Mouse (Mus musculus) yolk sac, embryonic 10.5 days (tissue): ENCODE measurements around the gene Gm12248.
A peak's percentile ranks its signal among the peaks of the same experiment; 100 is the strongest.

Experiments used
- DNase-seq: peaks from one replicate; pipeline ENCODE4 v3.0.0-alpha.2; 2017; ENCODE audit warnings: low spot score

Gene Gm12248

GRCm38 (mm10) chr11:58093021-58093528, at the start of gene Gm12248:
Gm12248 (minus strand) TSS chr11:58093134.
- no peak for DNase-seq

- no peak for DNase-seq
Observed at GRCm38 (mm10) chr11:58139466-58139865, 46.5 kb upstream of the Gm12248 start.

DNA sequence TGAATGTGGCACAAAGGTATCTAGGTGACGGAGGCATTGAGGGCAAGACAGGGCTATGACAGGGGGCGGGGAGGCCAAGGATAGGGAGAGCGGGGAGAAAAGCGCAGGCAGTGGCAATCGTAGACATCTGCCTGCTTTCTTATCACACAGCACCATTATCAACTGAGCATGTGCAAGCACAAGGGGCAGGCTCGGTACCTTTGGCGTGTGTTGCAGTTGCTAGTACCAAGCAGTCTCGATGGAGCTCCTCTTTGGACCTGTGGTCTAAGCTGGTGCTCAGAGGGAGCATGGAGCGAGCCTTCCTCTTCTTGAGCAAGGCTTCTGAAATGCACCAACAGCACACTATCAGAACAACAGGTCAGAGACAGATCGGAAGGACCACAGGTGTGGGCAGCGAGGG, 45.9 kb upstream of the Gm12248 start:
- DNase-seq: no peak

DNA sequence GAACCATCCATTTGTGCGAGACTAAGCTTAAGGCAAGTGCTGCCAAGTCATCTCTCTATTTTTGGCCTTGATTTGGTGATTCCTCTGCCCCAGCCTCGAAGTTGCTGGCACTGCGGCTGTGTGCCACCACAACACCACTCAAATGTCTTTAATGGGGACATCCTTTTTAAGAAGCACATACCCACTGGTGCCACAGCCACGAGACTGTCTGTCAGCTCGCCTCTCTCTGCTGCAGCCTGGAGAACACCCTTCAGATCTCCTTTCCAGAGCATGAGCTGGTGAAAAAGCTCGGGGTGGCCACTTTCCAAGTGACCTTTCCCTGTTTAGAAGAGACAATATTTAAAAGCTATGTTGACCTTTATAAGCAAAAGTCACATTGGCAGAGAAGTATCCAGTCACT, 43.7 kb upstream of the Gm12248 start:
- no peak for DNase-seq

GRCm38 (mm10) chr11:58135296-58135695, 42.4 kb upstream of the Gm12248 start:
- no peak for DNase-seq

- no peak for DNase-seq
Observed at GRCm38 (mm10) chr11:58134869-58135268, 41.9 kb upstream of the Gm12248 start.

DNA sequence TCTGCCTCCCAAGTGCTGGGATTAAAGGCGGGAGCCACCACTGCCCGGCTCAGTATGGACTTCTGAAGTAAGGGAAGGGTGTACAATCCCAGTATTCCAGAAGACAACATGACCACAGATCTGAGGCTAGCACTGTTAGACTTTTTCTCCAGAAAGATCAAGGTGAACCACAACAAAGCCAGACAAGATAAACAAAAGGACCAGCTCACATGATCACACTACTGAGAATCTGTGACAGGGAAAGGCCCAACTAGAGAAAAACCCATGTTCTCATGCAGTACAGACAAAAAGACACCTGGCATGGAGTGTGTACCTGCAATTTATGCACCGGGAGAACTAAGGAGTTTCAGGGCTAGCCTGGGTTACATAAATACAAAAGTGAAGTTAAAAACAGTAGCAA, 39.1 kb upstream of the Gm12248 start:
- no peak for DNase-seq

- DNase-seq: no peak
Observed at GRCm38 (mm10) chr11:58129302-58129843, 36.4 kb upstream of the Gm12248 start.

GRCm38 (mm10) chr11:58127544-58127943, 34.6 kb upstream of the Gm12248 start:
- DNase-seq: peak; percentile 11

DNA sequence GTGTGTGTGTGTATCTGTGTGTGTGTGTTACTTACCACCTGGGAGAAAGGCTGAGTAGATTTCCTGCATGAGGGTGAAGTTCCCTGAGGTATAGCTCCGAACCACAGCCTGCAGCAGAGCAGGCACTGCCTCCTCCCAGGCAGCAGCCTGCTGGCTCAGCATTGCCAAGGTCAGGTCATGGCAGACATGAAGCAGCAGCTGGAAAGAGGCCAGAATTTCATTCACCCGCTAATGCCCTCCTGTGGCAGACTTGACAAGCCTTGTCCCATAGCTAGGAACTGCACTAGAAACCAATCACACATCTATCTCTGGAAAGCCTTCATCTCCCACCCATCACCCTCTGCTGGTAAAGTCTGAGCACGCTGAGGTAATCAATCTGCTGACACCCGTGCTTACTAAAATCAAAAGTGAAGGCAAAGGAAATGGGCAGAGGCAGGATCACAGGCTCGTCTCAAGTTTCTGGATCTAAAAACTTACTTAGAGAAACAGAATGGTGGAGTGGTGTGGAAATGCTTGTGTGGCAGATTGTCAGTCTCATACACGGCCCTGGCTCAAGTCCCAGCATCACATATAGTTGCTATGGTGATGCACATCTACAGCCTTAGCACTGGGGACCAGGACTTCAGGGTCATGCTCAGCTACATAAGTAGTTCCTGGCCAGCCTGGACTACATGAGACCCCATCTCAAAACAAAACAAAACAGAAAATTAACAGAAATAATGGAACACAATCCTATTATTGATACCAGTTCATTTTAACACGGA, 33.6 kb upstream of the Gm12248 start:
- no peak for DNase-seq

GRCm38 (mm10) chr11:58125021-58125420, 32.1 kb upstream of the Gm12248 start:
- DNase-seq: no peak

DNA sequence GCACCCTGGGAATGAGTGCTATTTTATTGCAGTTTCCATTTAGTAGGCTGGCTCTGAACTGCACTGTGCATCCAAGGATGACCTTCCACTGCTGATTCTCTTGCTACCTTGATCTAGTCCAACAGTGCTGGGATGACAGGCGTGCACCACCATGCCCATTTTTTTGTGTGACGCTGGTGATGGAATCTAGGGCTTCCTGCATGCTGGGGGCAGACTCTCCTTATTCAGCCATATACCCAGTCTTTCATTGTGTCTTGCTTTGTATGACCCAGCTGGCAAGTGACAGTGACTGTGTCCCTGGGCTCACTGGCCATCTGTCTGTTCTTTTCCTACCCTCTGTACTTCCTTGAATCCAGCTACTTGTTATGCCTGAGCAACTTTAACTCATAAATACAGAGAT, 30.8 kb upstream of the Gm12248 start:
- no peak for DNase-seq

GRCm38 (mm10) chr11:58121351-58121750, 28.4 kb upstream of the Gm12248 start:
- no peak for DNase-seq

- no peak for DNase-seq
Observed at GRCm38 (mm10) chr11:58120655-58121054, 27.7 kb upstream of the Gm12248 start.

GRCm38 (mm10) chr11:58117044-58117652, 24.2 kb upstream of the Gm12248 start:
- DNase-seq: no peak

DNA sequence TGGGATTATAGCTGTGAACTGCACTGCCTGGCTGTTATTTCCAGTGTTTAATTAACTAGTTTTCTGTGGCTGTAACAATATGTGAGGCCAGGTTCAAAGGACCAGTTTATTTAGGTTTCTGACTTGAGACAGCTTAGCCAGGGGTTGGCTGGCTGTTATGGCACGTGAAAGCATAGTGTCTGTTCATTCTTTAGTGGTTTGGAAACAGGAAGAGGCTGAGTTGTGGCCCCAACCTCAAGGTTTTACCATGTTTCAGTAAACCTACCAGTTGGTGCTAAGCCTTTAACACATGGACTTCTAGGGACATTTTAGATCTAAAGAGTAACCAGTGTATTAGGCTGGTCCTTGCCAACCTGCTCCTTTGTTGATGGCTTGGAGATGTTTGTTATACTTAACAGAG, 23.6 kb upstream of the Gm12248 start:
- DNase-seq: no peak

DNA sequence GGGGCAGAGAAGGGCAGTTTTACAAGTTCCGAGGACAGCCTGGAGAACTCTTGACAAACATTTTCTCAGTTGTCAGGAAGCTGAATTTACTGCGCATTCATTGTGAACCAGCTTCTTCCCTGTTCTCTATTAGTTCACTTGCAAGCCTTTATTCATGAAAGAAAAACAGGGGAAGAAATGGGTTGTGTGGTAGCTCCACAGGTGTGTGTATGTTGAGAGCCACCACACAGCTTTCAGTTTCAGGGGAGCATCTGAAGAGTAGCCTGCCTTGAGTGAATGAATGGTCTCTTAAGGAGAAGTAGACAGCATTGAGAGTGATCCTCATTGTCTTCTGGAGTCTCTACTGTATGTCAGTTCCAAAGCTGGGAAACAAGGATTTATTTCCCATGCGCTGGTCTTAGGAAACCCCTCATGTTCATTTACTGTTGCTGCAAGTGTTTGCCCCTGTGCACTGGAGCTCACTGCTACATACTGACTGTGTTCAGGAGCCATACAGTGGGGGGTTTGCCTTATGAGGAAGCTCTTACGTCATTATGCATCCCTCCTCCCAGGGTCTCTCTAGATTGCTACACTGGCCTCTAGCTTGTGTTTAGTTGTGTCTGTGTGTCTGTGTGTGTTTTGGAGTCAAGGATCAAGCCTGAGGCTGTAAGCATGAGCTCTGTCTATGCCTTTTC, 14.9 kb upstream of the Gm12248 start:
- DNase-seq: no peak

DNA sequence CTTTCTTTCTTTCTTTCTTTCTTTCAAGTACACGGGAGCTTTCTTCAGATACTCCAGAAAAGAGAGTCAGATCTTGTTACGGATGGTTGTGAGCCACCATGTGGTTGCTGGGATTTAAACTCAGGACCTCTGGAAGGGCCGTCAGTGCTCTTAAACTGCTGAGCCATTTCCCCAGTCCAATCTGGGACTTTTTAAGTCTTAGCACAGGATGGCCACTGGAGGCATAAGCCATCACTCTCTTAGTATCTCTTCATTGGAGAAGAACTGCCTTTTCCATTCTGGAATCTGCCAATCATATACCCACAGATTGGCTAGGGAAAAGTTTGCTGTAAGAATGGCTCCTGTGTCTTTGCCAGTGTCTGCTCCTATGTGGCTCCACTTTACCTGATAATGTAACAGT, 14.1 kb upstream of the Gm12248 start:
- DNase-seq: no peak

- no peak for DNase-seq
Observed at GRCm38 (mm10) chr11:58104351-58104791, 11.4 kb upstream of the Gm12248 start.

- DNase-seq: peak; percentile 99
Observed at GRCm38 (mm10) chr11:58103697-58104306, 10.9 kb upstream of the Gm12248 start, which contains the start of gene Cnot8. Cnot8 (plus strand) TSS chr11:58104153.

DNA sequence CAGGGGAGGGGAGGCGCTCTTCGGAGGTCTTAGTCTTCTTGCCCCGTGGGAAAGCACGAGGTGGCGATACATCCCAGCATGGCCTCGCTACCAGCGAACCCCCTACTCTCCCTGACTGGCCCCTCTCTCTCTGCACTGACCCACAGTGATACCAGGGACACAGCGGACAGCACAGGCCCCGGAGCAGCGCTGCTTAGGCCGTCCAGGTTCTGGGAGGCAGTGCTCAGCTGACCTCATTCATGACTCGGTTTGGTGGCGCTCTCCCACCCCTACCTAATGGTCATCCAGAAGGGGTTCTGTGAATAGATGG, 10.4 kb upstream of the Gm12248 start:
- no peak for DNase-seq

DNA sequence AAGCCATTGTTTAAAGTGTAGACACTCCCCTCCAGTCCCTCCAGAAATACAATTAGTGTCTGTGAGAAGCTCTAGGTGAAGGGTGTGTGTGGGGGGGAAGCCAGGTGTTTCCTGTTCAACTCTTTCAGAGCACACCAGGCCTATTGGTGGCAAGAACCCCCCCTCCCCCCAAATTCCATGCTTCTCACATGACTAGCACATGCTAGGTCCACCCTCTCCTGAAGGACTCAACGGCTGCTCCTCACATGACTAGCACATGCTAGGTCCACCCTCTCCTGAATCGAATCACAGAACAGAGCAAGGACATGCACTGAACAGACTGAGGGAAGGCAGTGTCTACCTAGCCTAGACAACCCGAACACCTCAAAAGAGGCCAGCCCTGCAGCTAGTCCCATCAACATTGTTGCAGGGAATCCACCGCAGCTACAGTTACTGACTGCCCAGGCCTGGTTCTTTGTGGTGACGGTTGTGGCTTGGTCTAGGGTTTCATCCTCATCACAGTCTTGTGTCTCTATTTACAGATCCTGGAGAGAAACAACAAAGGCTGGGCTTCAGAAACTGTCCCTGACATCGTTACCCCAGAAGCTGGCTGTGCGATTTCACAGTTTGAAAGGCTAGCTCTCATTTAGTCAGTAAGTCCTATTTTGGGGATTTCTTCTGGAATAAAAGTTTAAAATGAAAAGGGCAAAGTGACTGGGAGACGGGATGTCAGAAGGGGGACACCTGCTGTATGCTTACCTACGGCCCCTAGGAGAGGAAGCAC, 9.8 kb upstream of the Gm12248 start:
- no peak for DNase-seq
